Mouse (Mus musculus) kidney, postnatal 0 days (tissue): Measurements from ENCODE around the gene Pgc. TPM values are rescaled to one million over a fixed set of nuclear protein-coding genes. Genes with fewer than 3 reads are reported as not detected.

Experiments
- ATAC-seq: fragments of 200-750 bp; cut with Nextera tagmentation; replicated peaks from 2 replicates; pipeline ENCODE4 v1.8.0; 2017; ENCODE audit warnings: low read depth, moderate number of reproducible peaks, moderate TSS enrichment, moderate library complexity; ENCODE audit not compliant: low FRiP score
- DNase-seq: peaks from one replicate; pipeline ENCODE4 v3.0.0-alpha.2; 2016; ENCODE audit warnings: low spot score
- H3K27ac ChIP-seq: fragments of 300-500 bp; sonication (generic); 2 replicates; pipeline ENCODE4 v1.5.1; 2014; ENCODE audit warnings: mild to moderate bottlenecking
- H3K27me3 ChIP-seq: fragments of 300-500 bp; sonication (generic); 2 replicates; pipeline ENCODE4 v1.6.1; 2014; ENCODE audit warnings: low read length, mixed read lengths; ENCODE audit not compliant: insufficient read depth
- H3K36me3 ChIP-seq: fragments of 300-500 bp; sonication (generic); 2 replicates; pipeline ENCODE4 v1.6.1; 2014; ENCODE audit warnings: low read length, mixed read lengths; ENCODE audit not compliant: insufficient read depth
- H3K4me1 ChIP-seq: fragments of 300-500 bp; sonication (generic); replicated peaks from 2 replicates; pipeline ENCODE4 v1.6.1; 2014; ENCODE audit warnings: antibody characterized with exemption, low read length, mixed read lengths; ENCODE audit not compliant: insufficient read depth
- H3K4me2 ChIP-seq: fragments of 300-500 bp; sonication (generic); 2 replicates; pipeline ENCODE4 v1.6.1; 2014; ENCODE audit warnings: mild to moderate bottlenecking, low read length, moderate library complexity, mixed read lengths
- H3K4me3 ChIP-seq: fragments of 300-500 bp; sonication (generic); replicated peaks from 2 replicates; pipeline ENCODE4 v1.5.1; 2014; ENCODE audit warnings: low read depth, low read length
- H3K9ac ChIP-seq: fragments of 300-500 bp; sonication (generic); 2 replicates; pipeline ENCODE4 v1.6.1; 2014; ENCODE audit warnings: low read depth, low read length
- H3K9me3 ChIP-seq: fragments of 300-500 bp; sonication (generic); replicated peaks from 2 replicates; pipeline ENCODE4 v1.6.1; 2016; ENCODE audit warnings: low read length, inconsistent platforms, mixed read lengths
- CTCF ChIP-seq: IDR thresholded peaks from 2 replicates; pipeline ENCODE4 v1.5.1; 2016; ENCODE audit warnings: antibody characterized with exemption, low read depth, mild to moderate bottlenecking, moderate library complexity
- WGBS: fragments of 180-500 bp; shearing (Covaris S2); extraction: QIAGEN DNeasy Blood & Tissue Kit; methylation state at CpG from one replicate; pipeline ENCODE4 v1.1.7; 2014; 5-methylcytosine and 5-hydroxymethylcytosine counted together
- polyA plus RNA-seq: library from polyadenylated mRNA; unstranded; fragments of >200 nt; fragmentation: Nextera tagmentation; extraction: Ambion mirVana; gene quantifications from 2 replicates; pipeline ENCODE4 v1.2.1, GENCODE M21; 2015

Pgc gene
- polyA plus RNA-seq, 1 experiment from 2014 or later: 0.08 TPM

DNA sequence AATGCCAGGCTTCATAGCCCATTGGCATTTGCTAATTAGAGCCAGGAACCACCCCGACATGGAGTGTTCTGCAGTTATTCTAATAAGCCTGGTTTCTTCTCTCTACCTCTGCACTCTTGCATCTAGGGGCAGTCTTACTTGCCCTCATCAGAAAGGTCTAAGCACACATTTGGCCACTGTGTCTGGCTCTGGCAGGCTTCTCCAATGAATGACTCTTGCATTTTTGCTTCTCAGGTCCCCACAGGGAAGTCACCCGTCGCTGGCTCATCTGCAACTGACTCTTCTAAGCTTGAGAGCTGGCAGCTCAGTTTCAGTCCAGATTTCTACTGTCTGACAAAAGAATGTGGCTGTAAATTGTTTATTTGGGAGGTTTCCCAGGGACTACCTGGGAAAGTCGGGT, 39.3 kb downstream of the Pgc start:
- H3K4me1 ChIP-seq: peaks cover 6% of the 10 kb centered on the region; the same call in 1 of the 2 replicates
- no peak for ATAC-seq
- H3K27me3 ChIP-seq: no peaks in the 10 kb centered on the region
- no peak for TF ChIP-seq CTCF
- H3K4me3 ChIP-seq: no peak overlapping the region
- H3K27ac ChIP-seq: no peak overlapping the region
- H3K9me3 ChIP-seq: no peaks in the 10 kb centered on the region
- H3K36me3 ChIP-seq: no peaks in the 10 kb centered on the region
- WGBS: 59% methylated on average over 4 of the region's 4 CpGs
- H3K9ac ChIP-seq: no peak overlapping the region
- H3K4me2 ChIP-seq: no peak overlapping the region
- no peak for DNase-seq

DNA sequence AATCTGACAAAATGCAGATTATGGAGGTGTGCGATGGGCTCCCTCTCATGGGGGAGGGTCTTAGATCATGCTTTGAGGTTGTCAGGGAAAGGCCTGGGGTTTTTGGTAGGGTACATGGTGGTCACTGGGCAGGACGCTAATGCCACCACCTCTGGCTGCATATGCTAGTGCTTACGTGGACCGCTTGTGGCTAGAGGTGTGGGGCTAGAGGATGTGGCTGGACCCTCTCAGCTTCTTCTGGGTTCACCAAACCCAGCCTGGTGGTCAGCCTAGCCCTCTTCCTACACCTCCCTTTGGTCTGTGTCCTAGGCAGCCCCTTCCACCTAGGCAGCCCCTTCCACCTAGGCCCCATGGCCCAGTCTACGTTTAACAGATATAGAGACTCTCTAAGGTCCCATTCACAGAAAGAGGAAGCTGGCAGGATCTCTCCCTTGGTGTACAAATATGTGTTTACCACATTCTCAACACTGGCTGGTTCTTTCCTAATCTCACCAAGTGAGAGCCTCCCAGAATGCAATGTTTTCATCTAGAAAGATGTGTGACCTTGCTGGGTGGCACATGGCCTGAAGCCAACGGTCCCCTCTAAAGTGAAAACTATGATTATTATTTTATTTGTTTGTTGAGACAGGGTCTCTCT, 39.9 kb downstream of the Pgc start:
- no peak for TF ChIP-seq CTCF
- no peak overlapping the region for H3K4me3 ChIP-seq

GRCm38 (mm10) chr17:47767081-47767455, 40.4 kb downstream of the Pgc start:
- no peaks in the 10 kb centered on the region for H3K9me3 ChIP-seq
- H3K4me2 ChIP-seq: no peak overlapping the region
- H3K4me1 ChIP-seq: peaks cover 6% of the 10 kb centered on the region; the same call in 1 of the 2 replicates
- 49% methylated on average over 2 of the region's 2 CpGs for WGBS
- H3K27ac ChIP-seq: no peak overlapping the region
- no peaks in the 10 kb centered on the region for H3K27me3 ChIP-seq
- DNase-seq (no peak), ATAC-seq (no peak)
- no peaks in the 10 kb centered on the region for H3K36me3 ChIP-seq
- no peak overlapping the region for H3K4me3 ChIP-seq
- no peak for TF ChIP-seq CTCF
- H3K9ac ChIP-seq: no peak overlapping the region

More for the DNA sequence above, 39.9 kb downstream of the Pgc start:
- 90% methylated on average over 6 of the region's 6 CpGs for WGBS
- H3K9ac ChIP-seq: no peak overlapping the region
- no peaks in the 10 kb centered on the region for H3K9me3 ChIP-seq
- H3K27ac ChIP-seq: no peak overlapping the region
- no peak for ATAC-seq
- H3K27me3 ChIP-seq: no peaks in the 10 kb centered on the region
- peaks cover 6% of the 10 kb centered on the region; the same call in 1 of the 2 replicates for H3K4me1 ChIP-seq
- H3K4me2 ChIP-seq: no peak overlapping the region
- DNase-seq: no peak
- H3K36me3 ChIP-seq: no peaks in the 10 kb centered on the region

- H3K27ac ChIP-seq: no peak overlapping the region
- ATAC-seq: no peak
- no peak for DNase-seq
- H3K36me3 ChIP-seq: no peaks in the 10 kb centered on the region
- no peak overlapping the region for H3K9ac ChIP-seq
- no peak overlapping the region for H3K4me2 ChIP-seq
- H3K9me3 ChIP-seq: no peaks in the 10 kb centered on the region
- no peaks in the 10 kb centered on the region for H3K27me3 ChIP-seq
- 42% methylated on average over 17 of the region's 17 CpGs for WGBS
- no peak for TF ChIP-seq CTCF
- peaks cover 5% of the 10 kb centered on the region; the same call in 1 of the 2 replicates for H3K4me1 ChIP-seq
- H3K4me3 ChIP-seq: no peak overlapping the region
Observed at GRCm38 (mm10) chr17:47767456-47768141, 41.0 kb downstream of the Pgc start.

GRCm38 (mm10) chr17:47768707-47769276, 42.1 kb downstream of the Pgc start:
- 48% methylated on average over 12 of the region's 12 CpGs for WGBS
- no peak overlapping the region for H3K27ac ChIP-seq
- H3K9ac ChIP-seq: no peak overlapping the region
- H3K9me3 ChIP-seq: no peaks in the 10 kb centered on the region
- no peak overlapping the region for H3K4me3 ChIP-seq
- peaks cover 4% of the 10 kb centered on the region; the same call in 1 of the 2 replicates for H3K4me1 ChIP-seq
- no peak for ATAC-seq
- TF ChIP-seq CTCF: peak; percentile 25; the same call in 1 of the 2 replicates
- no peaks in the 10 kb centered on the region for H3K36me3 ChIP-seq
- H3K4me2 ChIP-seq: no peak overlapping the region
- no peaks in the 10 kb centered on the region for H3K27me3 ChIP-seq
- no peak for DNase-seq

GRCm38 (mm10) chr17:47769389-47770299, 43.0 kb downstream of the Pgc start:
- WGBS: 81% methylated on average over 11 of the region's 11 CpGs
- H3K4me2 ChIP-seq: no peak overlapping the region
- H3K9me3 ChIP-seq: no peaks in the 10 kb centered on the region
- no peak overlapping the region for H3K9ac ChIP-seq
- H3K27me3 ChIP-seq: no peaks in the 10 kb centered on the region
- no peak overlapping the region for H3K4me3 ChIP-seq
- no peak overlapping the region for H3K27ac ChIP-seq
- no peak for DNase-seq
- no peak for ATAC-seq
- TF ChIP-seq CTCF: no peak
- no peaks in the 10 kb centered on the region for H3K36me3 ChIP-seq
- peaks cover 4% of the 10 kb centered on the region; the same call in 1 of the 2 replicates for H3K4me1 ChIP-seq
